Mouse (Mus musculus): ENCODE data around the gene Dst. TPM values are rescaled to one million over a fixed set of nuclear protein-coding genes. Genes with fewer than 3 reads are reported as not detected.
"Not testable (repeated sequence)": the region's sequence is repeated elsewhere in the genome, so short reads cannot be mapped to it uniquely, and the experiment has no call there.

The Dst gene
- total RNA-seq, 2 experiments from 2014 or later: 209 to 234 TPM

GRCm38 (mm10) chr1:34061078-34061477, 153.1 kb downstream of the Dst start:
- DNase-seq (ENCODE audit: low spot score in 2 of 2): peak; percentile 50 to 54

GRCm38 (mm10) chr1:34061860-34062259, 153.8 kb downstream of the Dst start:
- DNase-seq (ENCODE audit: low spot score in 2 of 2): no peak

GRCm38 (mm10) chr1:34063943-34064342, 155.9 kb downstream of the Dst start:
- no peak for DNase-seq (ENCODE audit: low spot score in 2 of 2)

- DNase-seq (ENCODE audit: low spot score in 2 of 2): no peak
Observed at GRCm38 (mm10) chr1:34065551-34066048, 157.6 kb downstream of the Dst start.

- not testable (repeated sequence) for DNase-seq (ENCODE audit: low spot score in 2 of 2)
Observed at GRCm38 (mm10) chr1:34066401-34066800, 158.4 kb downstream of the Dst start.

GRCm38 (mm10) chr1:34068341-34068740, 160.3 kb downstream of the Dst start:
- DNase-seq (ENCODE audit: low spot score in 2 of 2): no peak

- DNase-seq (ENCODE audit: low spot score in 2 of 2): no peak
Observed at GRCm38 (mm10) chr1:34069514-34070290, 161.7 kb downstream of the Dst start.

- DNase-seq (ENCODE audit: low spot score in 2 of 2): no peak
Observed at GRCm38 (mm10) chr1:34070474-34070873, 162.4 kb downstream of the Dst start.

- DNase-seq (ENCODE audit: low spot score in 2 of 2): no peak
Observed at GRCm38 (mm10) chr1:34070991-34071639, 163.1 kb downstream of the Dst start.

GRCm38 (mm10) chr1:34072262-34072661, 164.2 kb downstream of the Dst start:
- no peak for DNase-seq (ENCODE audit: low spot score in 2 of 2)

GRCm38 (mm10) chr1:34073436-34074169, 165.6 kb downstream of the Dst start:
- DNase-seq (ENCODE audit: low spot score in 2 of 2): no peak

GRCm38 (mm10) chr1:34074245-34075187, 166.5 kb downstream of the Dst start:
- DNase-seq (ENCODE audit: low spot score in 2 of 2): no peak

- no peak for DNase-seq (ENCODE audit: low spot score in 2 of 2)
Observed at GRCm38 (mm10) chr1:34076701-34077421, 168.8 kb downstream of the Dst start.

GRCm38 (mm10) chr1:34077422-34077790, 169.4 kb downstream of the Dst start:
- no peak for DNase-seq (ENCODE audit: low spot score in 2 of 2)

- no peak for DNase-seq (ENCODE audit: low spot score in 2 of 2)
Observed at GRCm38 (mm10) chr1:34077941-34078340, 169.9 kb downstream of the Dst start.

GRCm38 (mm10) chr1:34089011-34089410, 181.0 kb downstream of the Dst start:
- DNase-seq (ENCODE audit: low spot score in 2 of 2): no peak

GRCm38 (mm10) chr1:34090700-34091099, 182.7 kb downstream of the Dst start:
- DNase-seq (ENCODE audit: low spot score in 2 of 2): no peak

GRCm38 (mm10) chr1:34093652-34094051, 185.6 kb downstream of the Dst start:
- DNase-seq (ENCODE audit: low spot score in 2 of 2): no peak

- peak in 1 of 2 experiments; percentile 26 for DNase-seq (ENCODE audit: low spot score in 2 of 2)
Observed at GRCm38 (mm10) chr1:34094301-34094700, 186.3 kb downstream of the Dst start.

- DNase-seq (ENCODE audit: low spot score in 2 of 2): no peak
Observed at GRCm38 (mm10) chr1:34095173-34095572, 187.1 kb downstream of the Dst start.

All from layer of hippocampus, postnatal 14 days (tissue).